Mouse (Mus musculus): ENCODE measurements at regions not wholly inside any gene's neighbourhood (a gene's known extent, or its start where the extent isn't known, plus 50 kb on each side); places are given as distances from the start of the nearest gene placed in this dataset.

DNA sequence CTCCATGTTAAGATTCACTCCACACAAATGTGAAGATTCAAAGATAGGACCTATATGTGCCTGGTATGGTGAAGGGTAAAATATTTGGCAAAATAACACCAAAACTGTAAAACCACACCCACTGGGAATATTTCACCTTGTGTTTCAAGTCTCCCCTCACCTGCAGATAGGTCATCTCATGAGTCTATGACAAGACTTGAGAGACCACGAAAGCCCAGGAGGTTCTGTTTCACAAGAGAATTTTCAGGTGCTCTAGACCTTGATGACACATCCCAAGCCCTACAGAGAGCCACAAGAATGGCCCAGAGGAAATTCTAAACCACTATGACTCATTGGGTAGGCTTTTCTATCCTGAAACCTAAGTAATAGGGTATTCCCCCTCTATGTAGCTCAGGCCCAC is 1322.4 kb upstream of the A1bg start:
- ATAC-seq = no peak
- Histone ChIP-seq H3K36me3 (ENCODE audit: control insufficient read depth, insufficient read depth, low read length) (no peaks in the 10 kb centered on the region), H3K9me3 (replicated peaks; ENCODE audit: control insufficient read depth, low read length, poor library complexity, severe bottlenecking) (no peaks in the 10 kb centered on the region), H3K4me3 (ENCODE audit: low read depth, low read length) (no peak overlapping the region), H3K4me2 (ENCODE audit: low read length) (no peak overlapping the region), H3K27me3 (ENCODE audit: control insufficient read depth, insufficient read depth, low read depth, low read length) (no peaks in the 10 kb centered on the region), H3K9ac (ENCODE audit: low read depth, low read length) (no peak overlapping the region), H3K4me1 (ENCODE audit: control insufficient read depth, insufficient read depth, low read length) (no peaks in the 10 kb centered on the region), H3K27ac (ENCODE audit: low read length) (no peak overlapping the region)
- WGBS = 86% methylated on average over 1 of the region's 1 CpGs

DNA sequence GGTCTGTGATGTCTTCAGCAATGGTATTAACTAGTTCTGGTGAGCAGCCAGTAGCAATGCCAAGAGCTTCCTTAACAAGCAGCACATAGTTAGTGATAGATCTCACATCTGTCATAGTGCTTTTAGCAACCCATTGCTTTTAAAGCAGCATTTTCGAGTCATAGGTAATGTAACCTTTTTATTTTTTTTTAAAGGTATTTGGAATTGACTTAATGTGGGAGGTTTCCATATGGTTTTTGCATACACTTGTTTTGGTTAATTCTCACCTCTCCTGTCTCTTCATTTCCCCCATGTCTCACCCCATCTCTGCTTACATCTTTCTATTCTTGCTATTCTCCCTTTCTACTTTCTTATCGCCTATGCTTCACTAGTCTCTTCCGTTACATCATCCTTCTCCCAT is 1322.0 kb upstream of the A1bg start:
- H3K9ac ChIP-seq (ENCODE audit: low read depth, low read length) = no peak overlapping the region
- no peak for ATAC-seq
- no peaks in the 10 kb centered on the region for H3K27me3 ChIP-seq (ENCODE audit: control insufficient read depth, insufficient read depth, low read depth, low read length)
- WGBS = 96% methylated on average over 3 of the region's 3 CpGs
- H3K4me3 ChIP-seq (ENCODE audit: low read depth, low read length) = no peak overlapping the region
- no peaks in the 10 kb centered on the region for H3K9me3 ChIP-seq (replicated peaks; ENCODE audit: control insufficient read depth, low read length, poor library complexity, severe bottlenecking)
- no peaks in the 10 kb centered on the region for H3K4me1 ChIP-seq (ENCODE audit: control insufficient read depth, insufficient read depth, low read length)
- H3K36me3 ChIP-seq (ENCODE audit: control insufficient read depth, insufficient read depth, low read length) = no peaks in the 10 kb centered on the region
- H3K27ac ChIP-seq (ENCODE audit: low read length) = no peak overlapping the region
- H3K4me2 ChIP-seq (ENCODE audit: low read length) = no peak overlapping the region

DNA sequence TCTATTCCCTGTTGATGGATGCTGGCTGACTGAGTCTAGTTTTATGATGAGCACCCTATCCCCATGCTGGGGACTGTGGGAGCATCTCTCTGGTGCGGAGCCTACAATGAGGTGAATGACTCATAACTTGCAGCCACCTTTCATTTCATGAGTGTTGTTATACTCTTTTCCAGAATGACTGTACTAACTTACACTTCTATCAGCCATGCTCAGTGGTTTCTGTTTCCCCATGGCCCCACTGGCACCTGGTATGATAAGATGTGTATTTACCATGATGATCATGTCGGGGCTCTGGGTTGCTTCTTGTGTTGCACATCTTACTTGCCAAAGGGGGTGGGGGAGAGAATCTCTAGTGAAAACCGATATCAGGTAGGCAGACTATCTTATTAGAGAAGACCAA is 1317.2 kb upstream of the A1bg start:
- 96% methylated on average over 3 of the region's 3 CpGs for WGBS
- H3K4me2 ChIP-seq (ENCODE audit: low read length) = no peak overlapping the region
- no peak overlapping the region for H3K27ac ChIP-seq (ENCODE audit: low read length)
- H3K9ac ChIP-seq (ENCODE audit: low read depth, low read length) = no peak overlapping the region
- no peaks in the 10 kb centered on the region for H3K9me3 ChIP-seq (replicated peaks; ENCODE audit: control insufficient read depth, low read length, poor library complexity, severe bottlenecking)
- no peaks in the 10 kb centered on the region for H3K27me3 ChIP-seq (ENCODE audit: control insufficient read depth, insufficient read depth, low read depth, low read length)
- no peaks in the 10 kb centered on the region for H3K36me3 ChIP-seq (ENCODE audit: control insufficient read depth, insufficient read depth, low read length)
- no peak for ATAC-seq
- H3K4me3 ChIP-seq (ENCODE audit: low read depth, low read length) = no peak overlapping the region
- H3K4me1 ChIP-seq (ENCODE audit: control insufficient read depth, insufficient read depth, low read length) = no peaks in the 10 kb centered on the region

DNA sequence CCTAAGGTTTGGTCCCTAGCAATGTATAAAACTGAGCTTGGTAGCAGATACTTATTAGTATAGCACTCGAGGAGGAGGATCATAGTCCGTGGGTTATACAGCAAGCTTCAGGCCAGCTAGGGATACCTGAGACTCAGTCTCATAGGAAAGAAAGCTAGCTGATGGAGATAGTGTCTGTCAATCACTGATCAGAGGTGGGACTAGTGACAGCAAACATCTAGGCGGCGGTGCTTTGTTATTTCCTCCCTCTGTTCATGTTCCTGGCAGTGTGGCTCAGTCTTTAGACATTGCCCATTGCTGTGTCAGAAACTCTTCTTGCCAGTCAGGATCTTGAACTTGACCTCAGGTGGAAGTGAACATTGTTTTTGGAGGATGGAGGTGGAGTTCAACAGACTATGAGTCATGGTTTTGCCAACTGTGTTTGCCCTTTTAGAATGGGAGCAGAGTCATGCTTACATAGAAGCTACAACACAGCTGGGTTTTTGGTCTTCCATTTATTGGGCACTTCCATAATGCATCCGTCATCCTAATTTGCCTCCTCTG is 1315.8 kb upstream of the A1bg start:
- H3K27me3 ChIP-seq (ENCODE audit: control insufficient read depth, insufficient read depth, low read depth, low read length) = no peaks in the 10 kb centered on the region
- no peak overlapping the region for H3K4me2 ChIP-seq (ENCODE audit: low read length)
- no peak overlapping the region for H3K4me3 ChIP-seq (ENCODE audit: low read depth, low read length)
- 88% methylated on average over 5 of the region's 5 CpGs for WGBS
- no peaks in the 10 kb centered on the region for H3K36me3 ChIP-seq (ENCODE audit: control insufficient read depth, insufficient read depth, low read length)
- no peak overlapping the region for H3K27ac ChIP-seq (ENCODE audit: low read length)
- H3K9me3 ChIP-seq (replicated peaks; ENCODE audit: control insufficient read depth, low read length, poor library complexity, severe bottlenecking) = no peaks in the 10 kb centered on the region
- no peak for ATAC-seq
- no peaks in the 10 kb centered on the region for H3K4me1 ChIP-seq (ENCODE audit: control insufficient read depth, insufficient read depth, low read length)
- no peak overlapping the region for H3K9ac ChIP-seq (ENCODE audit: low read depth, low read length)

DNA sequence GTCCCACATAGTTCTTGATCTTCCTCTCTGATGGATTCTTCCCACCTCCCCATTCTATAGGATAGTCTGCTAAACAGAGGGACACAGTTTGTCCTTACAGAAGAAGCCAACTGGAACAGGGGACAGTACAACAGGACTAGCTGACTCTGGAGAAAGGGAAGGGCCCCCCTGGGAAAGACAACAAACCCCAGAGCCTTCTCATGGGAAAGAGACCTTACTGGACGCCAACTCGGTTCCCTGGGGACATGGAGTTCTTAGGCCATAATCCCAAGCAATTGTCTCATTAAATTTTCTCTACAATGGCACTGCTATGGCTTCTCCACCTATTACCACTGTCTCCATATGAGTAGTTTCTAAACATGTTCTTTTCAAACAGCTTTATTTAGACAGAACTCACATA is 1313.2 kb upstream of the A1bg start:
- H3K4me2 ChIP-seq (ENCODE audit: low read length) = no peak overlapping the region
- H3K9me3 ChIP-seq (replicated peaks; ENCODE audit: control insufficient read depth, low read length, poor library complexity, severe bottlenecking) = no peaks in the 10 kb centered on the region
- no peak overlapping the region for H3K4me3 ChIP-seq (ENCODE audit: low read depth, low read length)
- ATAC-seq = no peak
- H3K27me3 ChIP-seq (ENCODE audit: control insufficient read depth, insufficient read depth, low read depth, low read length) = no peaks in the 10 kb centered on the region
- no peaks in the 10 kb centered on the region for H3K36me3 ChIP-seq (ENCODE audit: control insufficient read depth, insufficient read depth, low read length)
- no peaks in the 10 kb centered on the region for H3K4me1 ChIP-seq (ENCODE audit: control insufficient read depth, insufficient read depth, low read length)
- 71% methylated on average over 2 of the region's 2 CpGs for WGBS
- no peak overlapping the region for H3K9ac ChIP-seq (ENCODE audit: low read depth, low read length)
- no peak overlapping the region for H3K27ac ChIP-seq (ENCODE audit: low read length)

DNA sequence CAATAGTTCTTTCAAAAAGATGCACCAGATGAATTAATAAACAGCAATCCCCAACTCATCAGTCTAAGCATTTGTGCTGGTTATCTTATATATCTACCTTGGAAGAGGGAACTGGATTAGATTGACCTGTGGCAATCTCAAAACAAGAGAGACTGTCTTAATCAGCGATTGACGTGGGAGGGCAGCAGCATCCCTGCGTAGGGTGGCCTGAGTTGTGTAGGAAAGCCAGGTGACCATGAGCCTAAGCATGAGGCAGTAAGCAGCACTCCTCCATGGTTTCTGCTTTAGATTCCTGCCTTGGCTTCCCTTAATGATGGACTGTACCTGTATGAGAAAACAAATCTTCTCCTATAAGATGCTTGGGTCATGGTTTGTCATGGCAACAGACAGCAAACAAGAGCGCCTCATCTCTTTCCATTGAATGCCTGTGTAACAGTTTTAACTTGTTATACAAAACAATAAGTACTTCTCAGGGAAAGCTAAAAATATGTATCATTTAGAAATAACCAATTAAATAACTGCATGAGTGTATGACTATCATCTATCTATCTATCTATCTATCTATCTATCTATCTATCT is 1311.5 kb upstream of the A1bg start:
- Histone ChIP-seq H3K36me3 (ENCODE audit: control insufficient read depth, insufficient read depth, low read length) (no peaks in the 10 kb centered on the region), H3K9me3 (replicated peaks; ENCODE audit: control insufficient read depth, low read length, poor library complexity, severe bottlenecking) (no peaks in the 10 kb centered on the region), H3K9ac (ENCODE audit: low read depth, low read length) (no peak overlapping the region), H3K27ac (ENCODE audit: low read length) (no peak overlapping the region), H3K4me2 (ENCODE audit: low read length) (no peak overlapping the region), H3K4me3 (ENCODE audit: low read depth, low read length) (no peak overlapping the region), H3K27me3 (ENCODE audit: control insufficient read depth, insufficient read depth, low read depth, low read length) (no peaks in the 10 kb centered on the region), H3K4me1 (ENCODE audit: control insufficient read depth, insufficient read depth, low read length) (no peaks in the 10 kb centered on the region)
- ATAC-seq = no peak
- 91% methylated on average over 4 of the region's 4 CpGs for WGBS

DNA sequence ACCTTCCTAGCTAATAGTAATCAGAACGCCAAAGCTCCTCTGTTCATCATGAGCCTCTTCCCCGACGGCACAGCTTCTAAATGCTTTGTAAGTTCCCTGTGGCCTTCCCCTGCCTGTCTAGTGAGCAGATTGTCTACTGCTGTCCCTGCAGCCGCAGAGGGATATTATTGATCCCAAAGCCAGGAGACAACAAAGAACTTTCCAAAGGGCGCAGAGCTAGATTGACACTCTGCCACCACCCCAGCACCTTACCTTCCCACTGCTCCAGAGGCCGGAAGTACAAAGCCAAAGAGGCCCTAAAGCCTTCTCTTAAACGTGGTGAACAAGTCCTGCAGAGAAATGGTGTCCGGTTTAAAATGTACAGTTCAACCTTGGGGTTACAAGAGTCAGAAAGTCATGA is 1310.3 kb upstream of the A1bg start:
- no peak overlapping the region for H3K27ac ChIP-seq (ENCODE audit: low read length)
- H3K36me3 ChIP-seq (ENCODE audit: control insufficient read depth, insufficient read depth, low read length) = no peaks in the 10 kb centered on the region
- ATAC-seq = no peak
- H3K27me3 ChIP-seq (ENCODE audit: control insufficient read depth, insufficient read depth, low read depth, low read length) = no peaks in the 10 kb centered on the region
- no peak overlapping the region for H3K4me3 ChIP-seq (ENCODE audit: low read depth, low read length)
- 78% methylated on average over 8 of the region's 8 CpGs for WGBS
- H3K9me3 ChIP-seq (replicated peaks; ENCODE audit: control insufficient read depth, low read length, poor library complexity, severe bottlenecking) = no peaks in the 10 kb centered on the region
- H3K9ac ChIP-seq (ENCODE audit: low read depth, low read length) = no peak overlapping the region
- H3K4me1 ChIP-seq (ENCODE audit: control insufficient read depth, insufficient read depth, low read length) = no peaks in the 10 kb centered on the region
- no peak overlapping the region for H3K4me2 ChIP-seq (ENCODE audit: low read length)

DNA sequence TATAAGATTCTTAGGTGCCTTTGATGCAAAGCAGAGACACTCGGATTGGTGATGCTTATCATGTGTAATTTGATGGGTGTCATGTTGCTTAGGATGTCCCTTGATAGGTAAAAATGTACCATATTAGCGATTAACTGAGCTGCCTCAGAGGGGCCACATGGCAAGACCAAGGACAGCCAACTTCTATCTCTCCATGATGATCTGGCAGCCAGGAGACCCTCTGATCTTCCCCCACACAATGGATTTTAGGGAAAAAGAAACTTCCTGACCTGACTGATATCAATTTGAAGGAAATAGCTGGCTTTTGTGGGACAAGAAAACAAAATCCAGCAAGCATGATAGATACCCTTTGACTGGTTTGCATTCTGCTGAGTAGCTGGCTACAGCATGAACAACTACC is 1308.9 kb upstream of the A1bg start:
- H3K4me3 ChIP-seq (ENCODE audit: low read depth, low read length) = no peak overlapping the region
- 90% methylated on average over 2 of the region's 2 CpGs for WGBS

DNA sequence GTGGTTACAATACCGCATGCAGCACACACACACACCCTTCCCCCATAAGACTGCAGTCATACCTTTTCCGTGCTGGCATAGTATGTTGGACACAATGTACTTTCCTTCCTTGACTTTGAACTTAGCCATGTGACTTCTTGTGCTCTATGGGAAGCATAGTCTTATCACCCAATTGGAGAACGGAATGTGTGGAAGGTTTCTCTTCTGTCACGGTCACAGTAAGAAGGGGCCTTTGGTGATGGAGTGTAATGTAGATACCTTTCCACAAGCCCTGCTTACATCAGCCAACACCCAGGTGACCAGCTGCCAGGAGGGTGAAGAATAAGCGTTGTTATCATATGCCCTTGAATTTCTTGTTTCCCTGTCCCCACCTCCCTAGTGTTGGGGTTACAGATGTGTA is 1308.0 kb upstream of the A1bg start:
- Histone ChIP-seq H3K4me3 (ENCODE audit: low read depth, low read length) (no peak overlapping the region), H3K9me3 (replicated peaks; ENCODE audit: control insufficient read depth, low read length, poor library complexity, severe bottlenecking) (no peaks in the 10 kb centered on the region), H3K27ac (ENCODE audit: low read length) (no peak overlapping the region), H3K27me3 (ENCODE audit: control insufficient read depth, insufficient read depth, low read depth, low read length) (no peaks in the 10 kb centered on the region), H3K36me3 (ENCODE audit: control insufficient read depth, insufficient read depth, low read length) (no peaks in the 10 kb centered on the region), H3K9ac (ENCODE audit: low read depth, low read length) (no peak overlapping the region), H3K4me1 (ENCODE audit: control insufficient read depth, insufficient read depth, low read length) (no peaks in the 10 kb centered on the region), H3K4me2 (ENCODE audit: low read length) (no peak overlapping the region)
- 91% methylated on average over 5 of the region's 5 CpGs for WGBS
- ATAC-seq = no peak

More for the DNA sequence above, 1308.9 kb upstream of the A1bg start:
- Histone ChIP-seq H3K27me3 (ENCODE audit: control insufficient read depth, insufficient read depth, low read depth, low read length) (no peaks in the 10 kb centered on the region), H3K9me3 (replicated peaks; ENCODE audit: control insufficient read depth, low read length, poor library complexity, severe bottlenecking) (no peaks in the 10 kb centered on the region), H3K4me1 (ENCODE audit: control insufficient read depth, insufficient read depth, low read length) (no peaks in the 10 kb centered on the region), H3K9ac (ENCODE audit: low read depth, low read length) (no peak overlapping the region), H3K36me3 (ENCODE audit: control insufficient read depth, insufficient read depth, low read length) (no peaks in the 10 kb centered on the region), H3K4me2 (ENCODE audit: low read length) (no peak overlapping the region), H3K27ac (ENCODE audit: low read length) (no peak overlapping the region)
- no peak for ATAC-seq
